In the genomic region with DNA sequence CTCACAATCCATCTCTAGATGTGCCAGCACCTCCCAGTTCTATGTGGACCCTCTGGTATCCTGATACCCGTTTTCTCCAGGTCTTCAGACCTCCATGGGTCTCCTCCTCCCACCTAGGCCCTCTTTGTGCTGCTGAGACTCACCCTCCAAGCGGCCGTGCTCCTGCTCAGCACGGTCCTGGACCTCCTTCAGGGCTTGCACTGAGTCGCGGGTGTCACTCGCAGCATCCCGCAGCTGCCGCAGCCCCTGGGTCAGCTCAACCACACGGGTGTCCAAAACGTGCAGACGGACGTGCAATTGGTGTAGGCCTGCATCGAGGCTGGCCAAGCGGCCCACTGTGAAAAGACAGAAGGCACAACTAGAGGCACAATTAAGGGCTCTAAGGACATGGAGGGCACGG, we compare ENCODE assay signal across 8 mouse cellular contexts. TPM values are rescaled to one million over a fixed set of nuclear protein-coding genes. Genes with fewer than 3 reads are reported as not detected.
DNase-seq lines count a peak whose midpoint lies in the region; ATAC-seq and TF ChIP-seq lines count a peak whose summit lies in the region.

No protein-coding gene starts in this region.

- peak; percentile 29 for DNase-seq in lung, embryonic 14.5 days
- no peak for DNase-seq in lung, postnatal 14 days
- no peak for DNase-seq in forebrain, embryonic 10.5 days (ENCODE audit: extremely low spot score, low spot score)
- no peak for DNase-seq in hindbrain, postnatal 0 days (ENCODE audit: low spot score)
- DNase-seq in embryo, embryonic 9.5 days (ENCODE audit: extremely low spot score), result no peak
- DNase-seq in thymus, postnatal 25 days, result no peak
- no peak for DNase-seq in cerebellum, postnatal 4 days (ENCODE audit: low spot score in 2 of 2)

- H3K36me3 ChIP-seq in lung, embryonic 14.5 days (ENCODE audit: insufficient read depth), result no peaks in the 10 kb centered on the region
- H3K36me3 ChIP-seq in forebrain, embryonic 10.5 days (replicated peaks), result no peaks in the 10 kb centered on the region
- H3K36me3 ChIP-seq in hindbrain, postnatal 0 days (ENCODE audit: insufficient read depth, low read length), result no peaks in the 10 kb centered on the region
- H3K36me3 ChIP-seq in neural tube, embryonic 12.5 days, result no peaks in the 10 kb centered on the region

- H3K4me3 ChIP-seq in lung, embryonic 14.5 days (ENCODE audit: low read depth, low read length), result peak overlapping the region; percentile 72
- H3K4me3 ChIP-seq in forebrain, embryonic 10.5 days, result peak overlapping the region; percentile 83
- H3K4me3 ChIP-seq in hindbrain, postnatal 0 days (ENCODE audit: low read length), result 0 out of 2 replicates have a peak overlapping the region, but pooled peaks have one; percentile 61
- no peak overlapping the region; the same call in 1 of the 2 replicates for H3K4me3 ChIP-seq in neural tube, embryonic 12.5 days

- 11% methylated on average over 16 of the region's 16 CpGs for WGBS in lung, embryonic 14.5 days
- WGBS in forebrain, embryonic 10.5 days, result 5% methylated on average over 16 of the region's 16 CpGs
- 11% methylated on average over 16 of the region's 16 CpGs for WGBS in hindbrain, postnatal 0 days
- WGBS in neural tube, embryonic 12.5 days, result 9% methylated on average over 16 of the region's 16 CpGs

- peaks cover 8% of the 10 kb centered on the region; the same call in 1 of the 2 replicates for H3K27me3 ChIP-seq in lung, embryonic 14.5 days (ENCODE audit: insufficient read depth, low read length)
- peaks cover 46% of the 10 kb centered on the region for H3K27me3 ChIP-seq in forebrain, embryonic 10.5 days (ENCODE audit: poor library complexity, severe bottlenecking)
- H3K27me3 ChIP-seq in hindbrain, postnatal 0 days (ENCODE audit: insufficient read depth, low read length), result no peaks in the 10 kb centered on the region
- peaks cover 9% of the 10 kb centered on the region; the same call in 1 of the 2 replicates for H3K27me3 ChIP-seq in neural tube, embryonic 12.5 days (replicated peaks)

- H3K4me1 ChIP-seq in lung, embryonic 14.5 days (ENCODE audit: insufficient read depth), result peaks cover 10% of the 10 kb centered on the region; the same call in 1 of the 2 replicates
- H3K4me1 ChIP-seq in forebrain, embryonic 10.5 days, result peaks cover 52% of the 10 kb centered on the region
- peaks cover 10% of the 10 kb centered on the region; the same call in 1 of the 2 replicates for H3K4me1 ChIP-seq in hindbrain, postnatal 0 days (ENCODE audit: insufficient read depth, low read length)
- peaks cover 31% of the 10 kb centered on the region for H3K4me1 ChIP-seq in neural tube, embryonic 12.5 days

- 0 out of 2 replicates have a peak overlapping the region, but pooled peaks have one; percentile 9 for H3K27ac ChIP-seq in lung, embryonic 14.5 days (ENCODE audit: low read depth)
- H3K27ac ChIP-seq in forebrain, embryonic 10.5 days, result peak overlapping the region; percentile 98
- peak overlapping the region; percentile 95; the same call in 1 of the 2 replicates for H3K27ac ChIP-seq in hindbrain, postnatal 0 days
- H3K27ac ChIP-seq in neural tube, embryonic 12.5 days, result peak overlapping the region; percentile 37; the same call in 1 of the 2 replicates

- no peak for ATAC-seq in lung, embryonic 14.5 days (ENCODE audit: insufficient read depth)
- no peak for ATAC-seq in hindbrain, postnatal 0 days
- ATAC-seq in neural tube, embryonic 12.5 days (ENCODE audit: low FRiP score, low read depth), result no peak

- no peak overlapping the region for H3K9ac ChIP-seq in lung, embryonic 14.5 days
- H3K9ac ChIP-seq in hindbrain, postnatal 0 days (replicated peaks; ENCODE audit: low read length), result 0 out of 2 replicates have a peak overlapping the region, but pooled peaks have one; percentile 14
- H3K9ac ChIP-seq in neural tube, embryonic 12.5 days, result no peak overlapping the region

- no peaks in the 10 kb centered on the region for H3K9me3 ChIP-seq in lung, embryonic 14.5 days (ENCODE audit: low read depth, low read length)
- H3K9me3 ChIP-seq in forebrain, embryonic 10.5 days, result no peaks in the 10 kb centered on the region
- no peaks in the 10 kb centered on the region for H3K9me3 ChIP-seq in hindbrain, postnatal 0 days (ENCODE audit: low read length)
- no peaks in the 10 kb centered on the region for H3K9me3 ChIP-seq in neural tube, embryonic 12.5 days

- TF ChIP-seq CTCF in lung, embryonic 14.5 days (IDR thresholded peaks at IDR 0.05; ENCODE audit: low read depth), result no peak
- no peak for TF ChIP-seq CTCF in hindbrain, postnatal 0 days (IDR thresholded peaks at IDR 0.05; ENCODE audit: low read depth)

- H3K4me2 ChIP-seq in lung, embryonic 14.5 days, result peak overlapping the region; percentile 88
- H3K4me2 ChIP-seq in hindbrain, postnatal 0 days (ENCODE audit: low read depth, low read length), result peak overlapping the region; percentile 72
- peak overlapping the region; percentile 62 for H3K4me2 ChIP-seq in neural tube, embryonic 12.5 days (replicated peaks)

RNA-seq across cellular contexts. Expression of a gene that starts 1.0 kb away (rescaled TPM):
- polyA plus RNA-seq in lung, embryonic 14.5 days (2014; fragmentation: Nextera tagmentation; extraction: Ambion mirVana), result 1.8 TPM in 2 replicates
- 2.5 and 2.9 TPM in 2 replicates for polyA plus RNA-seq in forebrain, embryonic 10.5 days (2016; fragmentation: Nextera tagmentation; extraction: Ambion mirVana)
- 3.3 and 5.9 TPM in 2 replicates for total RNA-seq in hindbrain, postnatal 0 days (2014; rRNA removed)
- 4.4 and 4.5 TPM in 2 replicates for polyA plus RNA-seq in hindbrain, postnatal 0 days (2015; fragmentation: Nextera tagmentation; extraction: Ambion mirVana)
- polyA plus RNA-seq in neural tube, embryonic 12.5 days (2016; fragmentation: Nextera tagmentation; extraction: Ambion mirVana), result 2.1 and 2.2 TPM in 2 replicates

RNA-seq across cellular contexts. Expression of a gene that starts 4.4 kb away (rescaled TPM):
- polyA plus RNA-seq in lung, embryonic 14.5 days (2014; fragmentation: Nextera tagmentation; extraction: Ambion mirVana), result 1.3 and 1.6 TPM in 2 replicates
- polyA plus RNA-seq in forebrain, embryonic 10.5 days (2016; fragmentation: Nextera tagmentation; extraction: Ambion mirVana), result 1.4 TPM in 2 replicates
- 39.0 and 41.8 TPM in 2 replicates for total RNA-seq in hindbrain, postnatal 0 days (2014; rRNA removed)
- polyA plus RNA-seq in hindbrain, postnatal 0 days (2015; fragmentation: Nextera tagmentation; extraction: Ambion mirVana), result 36.3 and 36.6 TPM in 2 replicates
- polyA plus RNA-seq in neural tube, embryonic 12.5 days (2016; fragmentation: Nextera tagmentation; extraction: Ambion mirVana), result 12.6 and 14.4 TPM in 2 replicates

RNA-seq across cellular contexts. Expression of a gene that starts 44.4 kb away (rescaled TPM):
- polyA plus RNA-seq in lung, embryonic 14.5 days (2014; fragmentation: Nextera tagmentation; extraction: Ambion mirVana), result not detected in 2 replicates
- 1.2 TPM in 1 of 2 replicates, not detected in the other for polyA plus RNA-seq in forebrain, embryonic 10.5 days (2016; fragmentation: Nextera tagmentation; extraction: Ambion mirVana)
- not detected in 2 replicates for total RNA-seq in hindbrain, postnatal 0 days (2014; rRNA removed)
- polyA plus RNA-seq in hindbrain, postnatal 0 days (2015; fragmentation: Nextera tagmentation; extraction: Ambion mirVana), result not detected in 2 replicates
- polyA plus RNA-seq in neural tube, embryonic 12.5 days (2016; fragmentation: Nextera tagmentation; extraction: Ambion mirVana), result not detected in 2 replicates

RNA-seq across cellular contexts. Expression of a gene that starts 48.5 kb away (rescaled TPM):
- 0.11 TPM in 1 of 2 replicates, not detected in the other for polyA plus RNA-seq in lung, embryonic 14.5 days (2014; fragmentation: Nextera tagmentation; extraction: Ambion mirVana)
- polyA plus RNA-seq in forebrain, embryonic 10.5 days (2016; fragmentation: Nextera tagmentation; extraction: Ambion mirVana), result 0.12 TPM in 1 of 2 replicates, not detected in the other
- total RNA-seq in hindbrain, postnatal 0 days (2014; rRNA removed), result not detected in 2 replicates
- 0.13 TPM in 1 of 2 replicates, not detected in the other for polyA plus RNA-seq in hindbrain, postnatal 0 days (2015; fragmentation: Nextera tagmentation; extraction: Ambion mirVana)
- polyA plus RNA-seq in neural tube, embryonic 12.5 days (2016; fragmentation: Nextera tagmentation; extraction: Ambion mirVana), result not detected in 2 replicates

RNA-seq across cellular contexts. Expression of a gene that starts 59.2 kb away (rescaled TPM):
- 142 and 146 TPM in 2 replicates for polyA plus RNA-seq in lung, embryonic 14.5 days (2014; fragmentation: Nextera tagmentation; extraction: Ambion mirVana)
- 197 and 209 TPM in 2 replicates for polyA plus RNA-seq in forebrain, embryonic 10.5 days (2016; fragmentation: Nextera tagmentation; extraction: Ambion mirVana)
- 340 and 409 TPM in 2 replicates for total RNA-seq in hindbrain, postnatal 0 days (2014; rRNA removed)
- 239 TPM in 2 replicates for polyA plus RNA-seq in hindbrain, postnatal 0 days (2015; fragmentation: Nextera tagmentation; extraction: Ambion mirVana)
- 179 and 198 TPM in 2 replicates for polyA plus RNA-seq in neural tube, embryonic 12.5 days (2016; fragmentation: Nextera tagmentation; extraction: Ambion mirVana)

Comparison
In these comparisons a context has a peak if more than half of its experiments do, and no peak if none do; other contexts are left out.
1. H3K27ac ChIP-seq: peak in every context shown above with its lines; median percentile 98 in forebrain, embryonic 10.5 days; 95 in hindbrain, postnatal 0 days; 37 in neural tube, embryonic 12.5 days; 9 in lung, embryonic 14.5 days.